Mouse (Mus musculus): ENCODE results near the gene Lgr5. TPM values are rescaled to one million over a fixed set of nuclear protein-coding genes. Genes with fewer than 3 reads are reported as not detected.

Lgr5 gene
- total and polyA plus RNA-seq, 3 experiments: not detected

DNA sequence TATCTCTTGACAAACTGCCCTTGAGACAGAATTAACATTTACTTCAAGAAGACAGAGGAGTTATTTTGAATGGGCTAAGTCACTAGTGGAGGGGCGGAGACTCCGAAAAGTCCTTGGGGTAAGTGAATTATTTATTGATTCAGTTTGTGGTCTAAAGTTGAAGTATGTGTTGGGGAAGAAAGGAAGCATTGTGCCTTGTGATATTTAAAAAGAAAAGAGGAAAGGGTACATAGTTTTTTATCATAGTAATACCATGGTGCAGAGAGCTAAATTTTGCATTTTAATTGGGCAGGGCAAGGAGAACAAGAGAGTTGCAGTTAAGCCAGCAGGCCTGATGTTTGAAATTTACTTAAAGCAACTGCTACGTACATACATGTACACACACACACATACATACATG, 68.7 kb downstream of the Lgr5 start:
- Histone ChIP-seq H3K4me2 (ENCODE audit: insufficient read depth, low read depth, poor library complexity, severe bottlenecking) (no peak overlapping the region), H3K27ac (ENCODE audit: insufficient read depth, low read depth) (no peak overlapping the region), H3K9me3 (replicated peaks; ENCODE audit: low read length) (no peaks in the 10 kb centered on the region), H3K36me3 (replicated peaks in 1 of 2; ENCODE audit: control insufficient read depth in 1 of 2, insufficient read depth in 1 of 2, low read length in 1 of 2) (no peaks in the 10 kb centered on the region), H3K27me3 (replicated peaks) (no peaks in the 10 kb centered on the region), H3K9ac (ENCODE audit: insufficient read depth, low read depth) (no peak overlapping the region), H3K4me1 (ENCODE audit: control insufficient read depth in 1 of 2, insufficient read depth in 2 of 2) (no peaks in the 10 kb centered on the region), H3K4me3 (replicated peaks in 1 of 3; ENCODE audit: low read depth in 2 of 3, low read length in 2 of 3, poor library complexity in 1 of 3) (no peak overlapping the region), H3K79me2 (replicated peaks; ENCODE audit: control insufficient read depth, extremely low read depth, insufficient read depth, poor library complexity, severe bottlenecking) (no peaks in the 10 kb centered on the region)
- TF ChIP-seq POLR2A (IDR thresholded peaks at IDR 0.05; ENCODE audit: low read depth, low read length) (no peak), SIN3A (IDR thresholded peaks at IDR 0.05; ENCODE audit: low read length) (no peak), ZNF384 (IDR thresholded peaks at IDR 0.05; ENCODE audit: low read depth, low read length) (no peak), KAT2A (IDR thresholded peaks at IDR 0.05; ENCODE audit: insufficient replicate concordance, low read length) (no peak)
- in situ Hi-C loops (cut with MboI; ENCODE audit: low pct_ligation_motif_present, low pct_unique_long_range_greater_than_20kb, low sequenced_read_pairs) (no loop called here), dilution Hi-C loops (cut with MboI; ENCODE audit: extremely low pct_ligation_motif_present, extremely low pct_unique_long_range_greater_than_20kb, low sequenced_read_pairs) (no loop called here)
- DNase-seq (ENCODE audit: extremely low read depth): no peak

DNA sequence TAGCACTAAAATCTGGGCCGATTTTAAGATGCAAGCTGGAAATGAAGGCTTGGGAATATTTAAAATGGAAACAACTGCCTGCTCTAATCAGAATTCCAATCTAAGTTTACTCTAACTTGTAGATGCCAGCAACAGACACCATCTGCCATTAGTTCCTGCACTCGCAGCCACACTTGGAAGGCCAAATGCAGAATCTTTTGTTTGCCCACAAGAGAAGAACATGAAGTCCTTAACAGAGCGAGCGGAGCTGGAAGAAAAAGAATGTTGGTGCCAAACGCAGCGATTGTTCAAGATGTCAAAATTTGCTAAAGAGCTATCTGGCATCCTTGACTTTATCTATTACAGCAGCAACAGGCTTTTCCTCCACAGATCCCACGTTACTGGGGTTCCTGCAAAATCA, 72.1 kb downstream of the Lgr5 start:
- in situ Hi-C loops (cut with MboI; ENCODE audit: low pct_ligation_motif_present, low pct_unique_long_range_greater_than_20kb, low sequenced_read_pairs) (no loop called here), dilution Hi-C loops (cut with MboI; ENCODE audit: extremely low pct_ligation_motif_present, extremely low pct_unique_long_range_greater_than_20kb, low sequenced_read_pairs) (no loop called here)
- Histone ChIP-seq H3K4me3 (replicated peaks in 1 of 3; ENCODE audit: low read depth in 2 of 3, low read length in 2 of 3, poor library complexity in 1 of 3) (no peak overlapping the region), H3K4me2 (ENCODE audit: insufficient read depth, low read depth, poor library complexity, severe bottlenecking) (no peak overlapping the region), H3K9ac (ENCODE audit: insufficient read depth, low read depth) (no peak overlapping the region), H3K79me2 (replicated peaks; ENCODE audit: control insufficient read depth, extremely low read depth, insufficient read depth, poor library complexity, severe bottlenecking) (no peaks in the 10 kb centered on the region), H3K4me1 (ENCODE audit: control insufficient read depth in 1 of 2, insufficient read depth in 2 of 2) (no peaks in the 10 kb centered on the region), H3K36me3 (replicated peaks in 1 of 2; ENCODE audit: control insufficient read depth in 1 of 2, insufficient read depth in 1 of 2, low read length in 1 of 2) (no peaks in the 10 kb centered on the region), H3K27me3 (replicated peaks) (no peaks in the 10 kb centered on the region), H3K9me3 (replicated peaks; ENCODE audit: low read length) (no peaks in the 10 kb centered on the region), H3K27ac (ENCODE audit: insufficient read depth, low read depth) (no peak overlapping the region)
- no peak for TF ChIP-seq IRF4 (IDR thresholded peaks at IDR 0.05; ENCODE audit: low read depth, low read length)
- no peak for TF ChIP-seq MAX (IDR thresholded peaks at IDR 0.05; ENCODE audit: low read length)
- no peak for TF ChIP-seq JUN (IDR thresholded peaks at IDR 0.05; ENCODE audit: insufficient read depth, low read depth, low read length)
- TF ChIP-seq NELFE (IDR thresholded peaks at IDR 0.05; ENCODE audit: low read depth, low read length): no peak
- no peak for TF ChIP-seq ETS1 (conservative IDR thresholded peaks at IDR 0.05; ENCODE audit: low read depth, low read length)
- no peak for TF ChIP-seq SMC3 (IDR thresholded peaks at IDR 0.05; ENCODE audit: low read depth, low read length)
- TF ChIP-seq POLR2AphosphoS2 (IDR thresholded peaks at IDR 0.05; ENCODE audit: low read depth, low read length): no peak
- TF ChIP-seq JUND (conservative IDR thresholded peaks at IDR 0.05; ENCODE audit: low read depth, low read length): no peak
- TF ChIP-seq HCFC1 (IDR thresholded peaks at IDR 0.05; ENCODE audit: low read depth, low read length): no peak
- no peak for TF ChIP-seq EP300 (IDR thresholded peaks at IDR 0.05; ENCODE audit: low read length)
- no peak for TF ChIP-seq CTCF (conservative IDR thresholded peaks at IDR 0.05 in 1 of 2, IDR thresholded peaks at IDR 0.05 in 1 of 2; ENCODE audit: low read depth in 2 of 2, low read length in 2 of 2)
- DNase-seq (ENCODE audit: extremely low read depth): no peak

DNA sequence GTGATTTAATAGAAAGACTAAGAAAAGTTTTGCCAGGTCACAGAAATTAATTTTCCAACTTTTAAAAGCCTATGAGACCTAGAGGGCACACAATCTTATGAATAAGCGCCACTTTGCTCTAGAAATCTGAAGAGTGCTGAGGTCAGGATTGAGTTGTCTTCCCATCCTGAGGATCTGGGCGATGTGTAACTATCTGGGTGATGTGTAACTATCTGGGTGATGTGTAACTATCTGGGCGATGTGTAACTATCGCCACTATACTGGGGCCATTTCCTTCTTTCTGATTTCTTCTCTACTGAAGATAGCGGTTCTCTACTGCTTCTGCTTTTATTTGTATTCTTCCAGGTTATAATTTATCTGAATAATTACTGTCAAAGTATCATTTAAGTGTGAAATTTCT, 76.6 kb downstream of the Lgr5 start:
- H3K4me1 ChIP-seq (ENCODE audit: control insufficient read depth in 1 of 2, insufficient read depth in 2 of 2): no peaks in the 10 kb centered on the region
- no peaks in the 10 kb centered on the region for H3K27me3 ChIP-seq (replicated peaks)
- no peak for DNase-seq (ENCODE audit: extremely low read depth)
- no peak overlapping the region for H3K4me3 ChIP-seq (replicated peaks in 1 of 3; ENCODE audit: low read depth in 2 of 3, low read length in 2 of 3, poor library complexity in 1 of 3)
- in situ Hi-C loops (cut with MboI; ENCODE audit: low pct_ligation_motif_present, low pct_unique_long_range_greater_than_20kb, low sequenced_read_pairs): no loop called here
- TF ChIP-seq IRF4 (IDR thresholded peaks at IDR 0.05; ENCODE audit: low read depth, low read length) (no peak), ZC3H11A (IDR thresholded peaks at IDR 0.05; ENCODE audit: low read depth, low read length) (no peak), ZKSCAN1 (IDR thresholded peaks at IDR 0.05; ENCODE audit: borderline replicate concordance, low read depth, low read length) (no peak), RAD21 (IDR thresholded peaks at IDR 0.05; ENCODE audit: low read depth, low read length) (no peak)
- H3K36me3 ChIP-seq (replicated peaks in 1 of 2; ENCODE audit: control insufficient read depth in 1 of 2, insufficient read depth in 1 of 2, low read length in 1 of 2): no peaks in the 10 kb centered on the region
- H3K9ac ChIP-seq (ENCODE audit: insufficient read depth, low read depth): no peak overlapping the region
- H3K9me3 ChIP-seq (replicated peaks; ENCODE audit: low read length): no peaks in the 10 kb centered on the region
- dilution Hi-C loops (cut with MboI; ENCODE audit: extremely low pct_ligation_motif_present, extremely low pct_unique_long_range_greater_than_20kb, low sequenced_read_pairs): no loop called here
- no peak overlapping the region for H3K27ac ChIP-seq (ENCODE audit: insufficient read depth, low read depth)
- no peak overlapping the region for H3K4me2 ChIP-seq (ENCODE audit: insufficient read depth, low read depth, poor library complexity, severe bottlenecking)
- H3K79me2 ChIP-seq (replicated peaks; ENCODE audit: control insufficient read depth, extremely low read depth, insufficient read depth, poor library complexity, severe bottlenecking): no peaks in the 10 kb centered on the region

Data from CH12.LX (cell line).